Mouse (Mus musculus) olfactory bulb, adult 2 months (tissue): ENCODE measurements around the gene Cpn2.

ENCODE experiments used
- CTCF ChIP-seq: fragments of 200-500 bp; IDR thresholded peaks from 2 replicates; pipeline ENCODE4 v1.5.1; 2012; ENCODE audit warnings: low read depth, mild to moderate bottlenecking, low read length, moderate library complexity; ENCODE audit not compliant: insufficient read depth
- POLR2A ChIP-seq: fragments of 200-500 bp; IDR thresholded peaks from 2 replicates; pipeline ENCODE4 v1.6.1; 2012; ENCODE audit warnings: mild to moderate bottlenecking, low read depth, low read length, moderate library complexity; ENCODE audit not compliant: insufficient read depth

GRCm38 (mm10) chr16:30255061-30255460, 12.2 kb downstream of the Cpn2 start:
- no peak for TF ChIP-seq CTCF
- no peak for TF ChIP-seq POLR2A
